In the genomic region with DNA sequence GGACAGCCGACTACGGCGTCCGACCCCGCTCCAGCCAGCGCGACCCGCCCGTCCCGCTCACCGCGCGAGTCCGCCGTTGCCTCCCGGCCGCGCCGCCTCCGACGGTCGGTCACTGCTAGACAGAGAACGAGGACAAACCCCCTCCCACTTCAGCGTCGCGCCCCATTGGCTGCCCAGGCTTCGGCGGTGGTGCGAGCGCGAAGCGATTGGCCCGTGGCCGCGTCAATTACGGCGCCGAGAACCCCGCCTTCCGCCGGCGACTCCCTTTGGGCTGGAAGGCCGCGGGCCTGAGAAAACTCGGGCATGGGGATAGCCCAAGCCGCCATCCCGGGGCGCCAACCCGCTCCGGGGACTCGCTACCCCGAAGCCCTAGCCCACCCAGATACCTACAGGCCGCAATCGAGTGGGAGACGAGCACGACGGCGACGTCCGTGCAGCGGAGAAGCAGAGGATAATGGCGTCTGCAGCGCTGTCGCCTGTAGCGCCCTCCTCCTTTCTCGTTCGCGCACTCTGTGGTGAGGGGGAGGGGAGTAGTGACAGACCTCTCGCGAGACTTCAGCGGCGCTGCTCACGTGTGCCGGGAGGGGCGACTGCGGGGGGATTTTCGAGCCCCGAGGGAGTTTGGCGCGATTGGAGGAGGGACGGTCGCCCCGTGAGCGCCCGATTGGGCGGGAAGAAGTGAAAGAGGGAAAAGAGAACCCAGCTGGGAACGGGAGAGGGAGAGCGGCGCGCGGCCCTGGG, we compare ENCODE assay signal across 8 mouse cellular contexts. TPM values are rescaled to one million over a fixed set of nuclear protein-coding genes. Genes with fewer than 3 reads are reported as not detected.
DNase-seq lines count a peak whose midpoint lies in the region; ATAC-seq and TF ChIP-seq lines count a peak whose summit lies in the region.

Gene Rmi1, plus strand, starts transcription at position 246 of the 741 bp plus-strand sequence.

- H3K36me3 ChIP-seq in E14TG2a.4 (ENCODE audit: insufficient read depth, low read length) = peaks cover 47% of the 10 kb centered on the region
- peaks cover 16% of the 10 kb centered on the region for H3K36me3 ChIP-seq in forebrain, embryonic 13.5 days (ENCODE audit: poor library complexity, severe bottlenecking)
- H3K36me3 ChIP-seq in neural tube, embryonic 15.5 days = peaks cover 12% of the 10 kb centered on the region

- H3K4me1 ChIP-seq in E14TG2a.4 (replicated peaks; ENCODE audit: low read depth, low read length) = peaks cover 34% of the 10 kb centered on the region
- H3K4me1 ChIP-seq in forebrain, embryonic 13.5 days = peaks cover 17% of the 10 kb centered on the region
- peaks cover 21% of the 10 kb centered on the region for H3K4me1 ChIP-seq in neural tube, embryonic 15.5 days

- under 1% methylated on average over 87 of the region's 91 CpGs for WGBS in forebrain, embryonic 13.5 days
- WGBS in neural tube, embryonic 15.5 days = under 1% methylated on average over 89 of the region's 91 CpGs

- intact Hi-C loops in heart, postnatal 10 days (cut with DNase I) = loop anchor here (5.0 kb wide), 1 partner anchor 140 kb away; no protein-coding TSS in a partner anchor

- peak; percentile 95 for ATAC-seq in forebrain, embryonic 13.5 days
- peak; percentile 97 for ATAC-seq in neural tube, embryonic 15.5 days (ENCODE audit: low FRiP score)

- H3K4me2 ChIP-seq in forebrain, embryonic 13.5 days = peak within 1 kb of the TSS; percentile 82
- H3K4me2 ChIP-seq in neural tube, embryonic 15.5 days = peak within 1 kb of the TSS; percentile 79

- H3K9me3 ChIP-seq in E14TG2a.4 (ENCODE audit: low read length) = no peaks in the 10 kb centered on the region
- no peaks in the 10 kb centered on the region for H3K9me3 ChIP-seq in forebrain, embryonic 13.5 days (replicated peaks)
- no peaks in the 10 kb centered on the region for H3K9me3 ChIP-seq in neural tube, embryonic 15.5 days (replicated peaks)

- H3K27ac ChIP-seq in forebrain, embryonic 13.5 days = peak within 1 kb of the TSS; percentile 100
- peak within 1 kb of the TSS; percentile 100 for H3K27ac ChIP-seq in neural tube, embryonic 15.5 days (replicated peaks)

- DNase-seq in c-Kit-positive CD71-positive TER-119-positive erythroid progenitor cells, embryonic 14.5 days (ENCODE audit: low spot score) = peak; percentile 98
- DNase-seq in heart, postnatal 10 days = peak; percentile 99
- DNase-seq in layer of hippocampus, adult 11-12 months (ENCODE audit: low spot score) = peak; percentile 96
- peak; percentile 97 for DNase-seq in lung, adult 18-20 months
- DNase-seq in testis, postnatal 14 days (ENCODE audit: low spot score) = peak; percentile 98

- H3K27me3 ChIP-seq in E14TG2a.4 (ENCODE audit: insufficient read depth, low read length) = no peaks in the 10 kb centered on the region
- no peaks in the 10 kb centered on the region for H3K27me3 ChIP-seq in forebrain, embryonic 13.5 days
- H3K27me3 ChIP-seq in neural tube, embryonic 15.5 days (replicated peaks) = no peaks in the 10 kb centered on the region

- H3K9ac ChIP-seq in forebrain, embryonic 13.5 days = peak within 1 kb of the TSS; percentile 100
- H3K9ac ChIP-seq in neural tube, embryonic 15.5 days (replicated peaks) = peak within 1 kb of the TSS; percentile 99

- peak within 1 kb of the TSS; percentile 95 for H3K4me3 ChIP-seq in E14TG2a.4 (replicated peaks; ENCODE audit: low read length)
- peak within 1 kb of the TSS; percentile 99 for H3K4me3 ChIP-seq in forebrain, embryonic 13.5 days
- peak within 1 kb of the TSS; percentile 98 for H3K4me3 ChIP-seq in neural tube, embryonic 15.5 days (replicated peaks)

- no peak for TF ChIP-seq CTCF in E14TG2a.4 (conservative IDR thresholded peaks at IDR 0.05; ENCODE audit: low read length)

RNA-seq across cellular contexts. Expression of gene Rmi1, which starts in this region (rescaled TPM):
- 28.0 and 28.4 TPM in 2 replicates for polyA plus RNA-seq in forebrain, embryonic 13.5 days (2015; fragmentation: Nextera tagmentation; extraction: Ambion mirVana)
- 10 to 100 TPM in 1 of 2 experiments, 1 to 10 TPM in 1; 9.9 to 12.9 TPM for total RNA-seq in heart, postnatal 10 days (2021)
- polyA plus RNA-seq in neural tube, embryonic 15.5 days (2015; fragmentation: Nextera tagmentation; extraction: Ambion mirVana) = 23.9 and 25.2 TPM in 2 replicates

Comparison
In these comparisons a context has a peak if more than half of its experiments do, and no peak if none do; other contexts are left out.
1. Peak in every context shown above with its lines: DNase-seq, ATAC-seq, H3K4me3 ChIP-seq and H3K27ac ChIP-seq.